Mouse (Mus musculus) forebrain, embryonic 15.5 days (tissue): ENCODE results near the gene Mbl1. TPM values are rescaled to one million over a fixed set of nuclear protein-coding genes. Genes with fewer than 3 reads are reported as not detected.

ENCODE experiments used
- ATAC-seq: fragments of 200-750 bp; cut with Nextera tagmentation; replicated peaks from 2 replicates; pipeline ENCODE4 v1.8.0; 2017; ENCODE audit warnings: mild to moderate bottlenecking, moderate TSS enrichment, moderate library complexity
- H3K27ac ChIP-seq: fragments of 300-500 bp; sonication (generic); replicated peaks from 2 replicates; pipeline ENCODE4 v1.5.1; 2015; ENCODE audit warnings: mild to moderate bottlenecking, inconsistent platforms
- H3K27me3 ChIP-seq: fragments of 300-500 bp; sonication (generic); 2 replicates; pipeline ENCODE4 v1.6.1; 2015; ENCODE audit warnings: inconsistent platforms
- H3K36me3 ChIP-seq: fragments of 300-500 bp; sonication (generic); 2 replicates; pipeline ENCODE4 v1.6.1; 2015; ENCODE audit warnings: mild to moderate bottlenecking, inconsistent platforms
- H3K4me1 ChIP-seq: fragments of 300-500 bp; sonication (generic); 2 replicates; pipeline ENCODE4 v1.6.1; 2015; ENCODE audit warnings: inconsistent platforms
- H3K4me2 ChIP-seq: fragments of 300-500 bp; sonication (generic); replicated peaks from 2 replicates; pipeline ENCODE4 v1.6.1; 2015; ENCODE audit warnings: mild to moderate bottlenecking, inconsistent platforms
- H3K4me3 ChIP-seq: fragments of 300-500 bp; sonication (generic); 2 replicates; pipeline ENCODE4 v1.5.1; 2015; ENCODE audit warnings: mild to moderate bottlenecking, inconsistent platforms
- H3K9ac ChIP-seq: fragments of 300-500 bp; sonication (generic); replicated peaks from 2 replicates; pipeline ENCODE4 v1.6.1; 2015; ENCODE audit warnings: mild to moderate bottlenecking, inconsistent platforms
- H3K9me3 ChIP-seq: fragments of 300-500 bp; sonication (generic); 2 replicates; pipeline ENCODE4 v1.6.1; 2016; ENCODE audit warnings: inconsistent platforms
- WGBS: fragments of 180-500 bp; shearing (Covaris S2); methylation state at CpG from one replicate; pipeline ENCODE4 v1.1.7; 2015; ENCODE audit warnings: mixed read lengths; 5-methylcytosine and 5-hydroxymethylcytosine counted together
- polyA plus RNA-seq: library from polyadenylated mRNA; unstranded; fragments of >200 nt; fragmentation: Nextera tagmentation; extraction: Ambion mirVana; gene quantifications from 2 replicates; pipeline ENCODE4 v1.2.1, GENCODE M21; 2015

Mbl1 gene
- polyA plus RNA-seq, 1 experiment from 2014 or later, result not detected

DNA sequence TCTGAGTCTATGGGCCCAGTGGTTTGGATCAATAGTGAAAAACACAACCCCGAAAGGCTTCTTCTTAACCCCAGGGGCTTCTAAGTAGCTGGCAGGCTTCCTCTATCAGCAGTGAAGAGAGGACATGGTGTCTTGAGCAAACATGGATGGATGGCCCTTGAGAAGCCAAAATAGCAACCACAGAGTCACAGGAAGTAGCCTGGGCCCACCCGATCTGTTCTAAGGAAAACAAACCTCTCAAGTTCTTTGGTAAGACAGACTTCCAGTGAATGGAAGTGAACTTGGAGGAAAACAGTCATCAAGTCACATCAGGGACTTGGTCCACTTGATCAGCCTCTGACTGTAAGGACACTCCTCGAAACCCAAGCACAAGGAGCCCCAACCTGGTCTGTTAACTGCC is 4.3 kb upstream of the Mbl1 start:
- no peak overlapping the region for H3K4me3 ChIP-seq
- H3K9ac ChIP-seq, result no peak overlapping the region
- H3K36me3 ChIP-seq, result no peaks in the 10 kb centered on the region
- WGBS, result 91% methylated on average over 3 of the region's 3 CpGs
- H3K27me3 ChIP-seq, result no peaks in the 10 kb centered on the region
- no peaks in the 10 kb centered on the region for H3K9me3 ChIP-seq
- no peaks in the 10 kb centered on the region for H3K4me1 ChIP-seq
- H3K4me2 ChIP-seq, result no peak overlapping the region
- no peak for ATAC-seq
- no peak overlapping the region for H3K27ac ChIP-seq

DNA sequence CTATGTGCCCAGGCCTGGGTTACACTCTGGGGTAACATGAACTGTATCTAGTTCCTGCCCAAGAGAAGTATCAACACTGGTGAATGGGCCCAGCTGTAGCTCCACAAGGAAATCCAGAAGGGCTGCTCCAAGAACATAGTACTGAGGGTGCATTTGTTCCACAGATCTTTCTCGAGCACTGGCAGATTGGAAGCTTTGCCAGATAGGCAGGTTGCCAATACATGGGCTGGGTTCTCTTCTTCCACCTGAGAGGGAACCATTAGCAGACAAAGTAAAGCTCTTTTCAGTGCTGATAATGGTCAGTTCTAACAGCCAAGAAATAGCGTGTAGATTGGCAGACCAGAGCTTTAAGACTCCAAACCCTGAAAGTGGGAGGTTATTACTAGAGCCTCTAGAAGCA is 3.9 kb upstream of the Mbl1 start:
- H3K9ac ChIP-seq, result no peak overlapping the region
- no peak overlapping the region for H3K4me2 ChIP-seq
- H3K4me1 ChIP-seq, result no peaks in the 10 kb centered on the region
- no peak overlapping the region for H3K27ac ChIP-seq
- H3K9me3 ChIP-seq, result no peaks in the 10 kb centered on the region
- no peak overlapping the region for H3K4me3 ChIP-seq
- no peaks in the 10 kb centered on the region for H3K36me3 ChIP-seq
- ATAC-seq, result no peak
- 79% methylated on average over 2 of the region's 2 CpGs for WGBS
- no peaks in the 10 kb centered on the region for H3K27me3 ChIP-seq

DNA sequence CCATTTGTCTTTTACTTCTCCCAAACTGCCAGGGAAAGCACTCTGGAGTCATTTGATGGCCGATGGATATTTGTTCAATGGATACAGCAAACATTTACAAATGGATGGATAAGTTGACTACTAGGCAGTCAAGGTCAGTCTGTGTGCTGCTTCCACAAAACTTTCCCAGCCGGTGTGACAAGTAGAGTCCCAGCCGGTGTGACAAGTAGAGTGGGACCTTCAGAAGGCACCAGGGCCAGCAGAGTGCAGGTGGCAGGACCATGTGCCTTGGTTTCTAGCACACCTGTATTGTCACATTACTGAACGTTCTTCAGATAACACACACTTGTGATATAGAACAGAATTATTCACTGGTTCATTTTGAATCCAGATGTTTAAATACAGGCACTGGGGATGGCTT is 8.8 kb downstream of the Mbl1 start:
- 88% methylated on average over 4 of the region's 4 CpGs for WGBS
- Histone ChIP-seq H3K4me3 (no peak overlapping the region), H3K9me3 (no peaks in the 10 kb centered on the region), H3K4me1 (no peaks in the 10 kb centered on the region), H3K9ac (no peak overlapping the region), H3K36me3 (no peaks in the 10 kb centered on the region), H3K27me3 (no peaks in the 10 kb centered on the region), H3K4me2 (no peak overlapping the region), H3K27ac (no peak overlapping the region)
- ATAC-seq, result no peak

DNA sequence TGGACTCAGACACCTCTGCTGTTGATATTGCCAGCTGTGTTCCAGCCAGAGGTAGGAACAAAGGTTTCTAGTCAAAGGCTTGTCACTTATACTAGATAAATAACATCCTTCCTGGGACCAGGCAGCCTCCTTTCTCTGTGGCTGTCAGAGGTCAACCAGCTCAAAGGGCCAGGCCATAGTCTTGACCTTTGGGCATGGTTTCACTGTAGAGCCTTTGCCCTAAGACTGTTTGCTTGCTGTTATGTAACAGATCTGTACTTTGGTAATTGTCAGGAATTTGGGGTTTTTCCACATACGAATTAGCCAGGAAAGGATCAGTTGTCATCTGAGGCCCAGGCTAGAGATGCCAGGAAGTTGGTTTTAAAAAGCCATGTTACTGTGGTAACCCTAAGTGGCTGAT is 9.5 kb downstream of the Mbl1 start:
- H3K36me3 ChIP-seq, result no peaks in the 10 kb centered on the region
- no peak overlapping the region for H3K9ac ChIP-seq
- no peak for ATAC-seq
- no peaks in the 10 kb centered on the region for H3K9me3 ChIP-seq
- 80% methylated on average over 1 of the region's 1 CpGs for WGBS
- no peak overlapping the region for H3K4me2 ChIP-seq
- H3K27ac ChIP-seq, result no peak overlapping the region
- H3K4me1 ChIP-seq, result no peaks in the 10 kb centered on the region
- H3K4me3 ChIP-seq, result no peak overlapping the region
- H3K27me3 ChIP-seq, result no peaks in the 10 kb centered on the region

DNA sequence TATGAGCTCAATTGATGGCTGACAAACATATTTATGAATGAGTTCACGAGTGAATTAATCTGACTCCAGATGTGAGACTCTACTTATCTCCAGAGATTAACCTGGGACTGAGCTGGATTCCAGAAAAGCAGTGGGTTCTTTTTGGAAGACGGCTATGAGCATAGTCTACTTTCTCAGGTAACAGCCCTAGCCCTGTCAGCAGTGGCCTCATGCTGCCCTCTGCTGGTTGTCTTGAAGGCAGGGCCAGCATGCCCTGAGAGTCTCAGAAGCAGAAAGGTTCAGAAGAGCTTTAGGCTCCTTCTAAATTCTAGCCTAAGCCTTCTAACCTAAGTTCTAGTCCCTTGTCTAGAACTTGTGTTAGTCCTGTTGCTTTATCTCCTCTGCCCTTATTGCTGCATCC is 11.4 kb downstream of the Mbl1 start:
- H3K27ac ChIP-seq, result no peak overlapping the region
- no peaks in the 10 kb centered on the region for H3K9me3 ChIP-seq
- 26% methylated on average over 2 of the region's 2 CpGs for WGBS
- no peak overlapping the region for H3K4me3 ChIP-seq
- no peaks in the 10 kb centered on the region for H3K36me3 ChIP-seq
- no peak for ATAC-seq
- H3K4me2 ChIP-seq, result no peak overlapping the region
- no peaks in the 10 kb centered on the region for H3K4me1 ChIP-seq
- H3K9ac ChIP-seq, result no peak overlapping the region
- no peaks in the 10 kb centered on the region for H3K27me3 ChIP-seq

DNA sequence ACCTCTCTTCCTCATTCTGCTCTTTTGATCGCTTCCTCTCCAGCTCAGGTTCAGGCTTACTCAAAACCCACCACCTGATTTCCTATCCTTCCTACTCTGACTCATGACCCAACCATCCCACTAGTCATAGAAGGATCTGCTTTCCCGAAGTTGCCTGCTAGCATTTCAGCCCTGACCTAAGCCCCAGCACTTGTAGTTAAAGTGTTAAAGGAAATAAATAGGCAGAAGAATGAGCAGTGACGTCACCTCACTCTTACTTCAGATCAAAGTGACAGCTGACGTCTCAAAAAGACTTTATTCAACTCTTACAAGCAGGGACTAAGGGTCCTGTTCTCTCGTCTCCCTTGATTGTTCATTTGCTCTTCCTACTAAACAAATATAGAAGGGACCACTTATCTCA is 16.0 kb downstream of the Mbl1 start:
- Histone ChIP-seq H3K4me1 (no peaks in the 10 kb centered on the region), H3K36me3 (no peaks in the 10 kb centered on the region), H3K4me2 (no peak overlapping the region), H3K4me3 (no peak overlapping the region), H3K27ac (no peak overlapping the region), H3K27me3 (no peaks in the 10 kb centered on the region), H3K9me3 (no peaks in the 10 kb centered on the region), H3K9ac (no peak overlapping the region)
- 45% methylated on average over 5 of the region's 5 CpGs for WGBS
- no peak for ATAC-seq

DNA sequence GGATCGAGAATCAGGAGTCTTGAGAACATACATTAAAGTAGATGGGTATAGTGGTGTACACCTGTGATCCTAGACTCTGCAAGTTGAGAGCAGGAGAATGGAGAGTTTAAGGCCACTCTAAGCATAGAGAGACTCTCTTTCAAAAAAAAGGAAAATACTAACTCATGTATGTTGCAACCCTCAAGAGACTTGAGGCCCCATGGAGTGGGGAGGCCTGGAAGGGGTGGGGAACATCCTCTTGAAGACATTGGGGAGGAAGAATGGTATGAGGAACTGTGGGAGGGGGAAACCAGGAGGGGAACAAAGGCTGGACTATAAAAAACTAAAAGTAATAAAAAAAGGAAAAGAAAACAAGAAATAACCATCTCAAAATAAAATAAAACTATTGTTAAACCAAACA is 17.3 kb downstream of the Mbl1 start:
- no peak overlapping the region for H3K4me2 ChIP-seq
- no peak for ATAC-seq
- 77% methylated on average over 1 of the region's 1 CpGs for WGBS
- no peak overlapping the region for H3K9ac ChIP-seq
- no peak overlapping the region for H3K4me3 ChIP-seq
- H3K4me1 ChIP-seq, result no peaks in the 10 kb centered on the region
- H3K27ac ChIP-seq, result no peak overlapping the region
- H3K9me3 ChIP-seq, result no peaks in the 10 kb centered on the region
- no peaks in the 10 kb centered on the region for H3K27me3 ChIP-seq
- H3K36me3 ChIP-seq, result no peaks in the 10 kb centered on the region

DNA sequence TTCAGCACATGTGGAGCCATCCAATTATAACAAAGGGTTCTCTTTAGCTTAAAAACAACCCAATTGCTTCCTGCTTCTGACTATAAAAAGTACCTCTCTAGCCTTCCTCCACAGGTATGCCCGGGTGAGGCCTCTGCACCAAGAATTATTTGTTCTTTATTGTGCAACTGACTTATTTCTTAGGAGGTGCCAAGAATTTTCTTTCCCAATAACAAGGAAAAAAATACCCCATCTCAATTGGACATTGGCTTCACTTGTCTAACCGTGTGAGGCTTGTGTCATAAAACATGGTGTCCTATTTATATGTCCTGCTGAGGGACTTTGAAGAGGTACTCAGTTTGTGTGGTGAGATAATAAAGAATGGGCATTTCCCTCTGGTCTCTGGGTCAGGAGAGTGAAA is 19.3 kb downstream of the Mbl1 start:
- Histone ChIP-seq H3K4me2 (no peak overlapping the region), H3K4me3 (no peak overlapping the region), H3K27ac (no peak overlapping the region), H3K36me3 (no peaks in the 10 kb centered on the region), H3K9ac (no peak overlapping the region), H3K9me3 (no peaks in the 10 kb centered on the region), H3K27me3 (no peaks in the 10 kb centered on the region), H3K4me1 (no peaks in the 10 kb centered on the region)
- 90% methylated on average over 2 of the region's 2 CpGs for WGBS
- no peak for ATAC-seq

DNA sequence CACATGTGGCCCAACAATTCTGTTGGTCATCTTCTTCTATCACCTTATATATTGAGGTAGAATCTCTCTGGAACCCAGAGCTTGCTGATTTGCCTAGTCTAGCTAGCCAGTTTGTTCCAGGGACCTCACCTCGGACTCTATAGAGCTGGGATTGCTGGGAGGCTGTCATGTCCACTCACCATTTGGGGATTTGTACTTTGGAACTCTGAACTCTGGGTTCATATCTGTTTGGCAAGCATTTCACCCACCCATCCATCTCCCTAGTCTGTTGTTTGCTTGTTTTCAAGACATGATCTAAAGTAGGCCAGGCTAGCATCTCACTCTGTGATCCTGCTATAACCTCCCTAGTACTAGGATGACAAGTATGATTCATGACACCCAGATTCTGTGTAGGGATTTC is 23.5 kb downstream of the Mbl1 start:
- no peak overlapping the region for H3K27ac ChIP-seq

DNA sequence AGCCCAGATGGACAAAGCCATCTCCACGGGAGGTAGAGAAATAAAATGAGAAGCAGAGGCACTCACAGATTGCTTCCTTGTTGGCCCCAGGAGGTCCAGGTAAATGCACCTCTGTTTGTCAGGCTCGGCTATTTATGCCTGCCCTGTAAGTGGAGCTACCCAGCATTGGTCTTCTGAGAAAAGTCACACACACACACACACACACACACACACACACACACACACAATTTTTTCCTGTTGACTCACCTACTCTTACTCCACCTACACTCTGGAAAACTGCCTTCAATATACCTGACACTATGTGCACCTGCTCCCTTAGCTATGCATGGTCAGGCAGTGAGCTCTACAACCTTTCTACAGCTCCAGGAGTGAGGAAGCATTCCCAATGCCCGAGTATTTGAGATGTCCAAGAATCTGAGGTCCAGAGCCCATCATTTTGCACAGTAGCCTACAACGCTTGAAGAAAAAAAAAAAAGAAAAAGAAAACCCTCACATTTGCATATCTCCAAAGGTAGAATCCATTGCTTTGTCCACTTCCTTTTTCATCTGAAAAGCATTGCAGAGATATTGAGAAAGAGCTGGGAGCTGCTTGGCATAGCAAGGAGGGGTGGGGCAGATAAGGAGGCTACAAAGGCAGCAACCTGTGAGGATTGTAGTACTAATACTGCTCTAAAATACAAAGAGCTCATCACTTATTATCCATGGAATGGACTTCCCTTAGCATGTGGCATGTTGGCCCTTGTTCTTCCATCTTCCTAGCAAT is 34.0 kb downstream of the Mbl1 start, which contains the start of gene Sftpd:
Gene Sftpd, minus strand, starts transcription at position 91 of the 763 bp plus-strand sequence.
- Histone ChIP-seq H3K9ac (no peak within 1 kb of the TSS), H3K4me2 (no peak within 1 kb of the TSS), H3K27me3 (no peaks in the 10 kb centered on the region), H3K27ac (no peak within 1 kb of the TSS), H3K36me3 (no peaks in the 10 kb centered on the region), H3K4me1 (no peaks in the 10 kb centered on the region), H3K9me3 (no peaks in the 10 kb centered on the region), H3K4me3 (no peak within 1 kb of the TSS)
- whole genome bisulfite sequencing, result 86% methylated on average over 4 of the region's 4 CpGs
- ATAC-seq, result no peak

More for the DNA sequence above, 23.5 kb downstream of the Mbl1 start:
- no peak overlapping the region for H3K4me3 ChIP-seq
- no peak overlapping the region for H3K9ac ChIP-seq
- 61% methylated on average over 1 of the region's 1 CpGs for WGBS
- no peak for ATAC-seq
- no peaks in the 10 kb centered on the region for H3K27me3 ChIP-seq
- H3K36me3 ChIP-seq, result no peaks in the 10 kb centered on the region
- H3K4me2 ChIP-seq, result no peak overlapping the region
- no peaks in the 10 kb centered on the region for H3K9me3 ChIP-seq
- no peaks in the 10 kb centered on the region for H3K4me1 ChIP-seq

DNA sequence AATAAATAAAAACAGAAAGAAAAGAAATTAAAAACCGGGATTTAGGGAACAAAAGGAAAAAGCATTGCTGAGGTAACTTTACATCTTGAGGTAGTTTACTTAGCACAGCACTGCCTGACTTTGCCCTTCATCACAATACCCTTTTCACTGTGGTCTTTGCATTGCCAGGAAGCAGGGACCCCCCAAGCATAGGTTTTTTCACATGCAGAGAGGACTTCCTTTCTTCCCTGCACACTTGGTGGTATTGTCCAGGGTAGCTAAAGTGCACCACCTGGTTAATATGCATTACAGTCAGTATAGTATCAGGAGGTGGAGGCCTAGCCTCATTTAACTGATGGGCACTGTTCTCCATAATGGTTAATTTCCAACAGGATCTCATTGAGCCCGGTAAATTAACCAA is 38.2 kb downstream of the Mbl1 start:
- Histone ChIP-seq H3K27me3 (no peaks in the 10 kb centered on the region), H3K36me3 (no peaks in the 10 kb centered on the region), H3K4me3 (no peak overlapping the region), H3K4me1 (no peaks in the 10 kb centered on the region), H3K9me3 (no peaks in the 10 kb centered on the region), H3K4me2 (no peak overlapping the region), H3K9ac (no peak overlapping the region), H3K27ac (no peak overlapping the region)
- no peak for ATAC-seq
- WGBS, result 58% methylated on average over 2 of the region's 2 CpGs

DNA sequence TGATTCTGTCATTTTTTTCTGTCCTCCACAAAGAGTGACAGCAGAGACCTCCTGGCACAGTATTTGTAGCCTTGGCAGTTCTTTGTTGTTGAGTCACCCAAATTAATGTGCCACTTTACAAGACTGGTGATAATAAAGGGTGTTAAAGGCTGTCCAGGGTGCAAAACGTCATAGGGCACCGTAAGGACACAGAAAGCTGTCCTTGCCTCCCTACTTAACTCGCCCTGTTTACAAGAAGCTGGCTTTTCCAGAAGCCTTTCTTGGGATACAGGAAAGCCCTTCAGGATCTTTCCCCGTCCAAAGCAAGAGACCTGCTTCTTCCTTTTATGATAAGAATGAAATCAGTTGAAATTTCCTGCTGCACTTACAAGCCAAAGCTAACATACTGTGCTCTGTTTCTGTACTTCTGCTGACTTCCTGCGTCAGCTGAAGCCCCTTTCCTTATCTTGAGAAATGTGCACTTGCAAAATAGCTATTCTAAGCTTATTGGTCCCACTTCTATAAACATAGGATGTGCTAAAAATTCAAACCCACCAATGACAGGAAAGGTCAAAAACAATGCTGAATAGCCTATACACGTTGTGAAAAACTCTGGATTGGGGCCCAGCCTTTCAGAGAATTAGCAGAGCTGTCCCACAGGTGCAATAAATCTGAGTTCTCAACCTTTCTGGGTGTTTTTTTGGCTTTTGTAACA is 46.9 kb downstream of the Mbl1 start:
- no peak for ATAC-seq
- Histone ChIP-seq H3K4me2 (no peak overlapping the region), H3K9me3 (no peaks in the 10 kb centered on the region), H3K4me1 (no peaks in the 10 kb centered on the region), H3K4me3 (no peak overlapping the region), H3K27me3 (no peaks in the 10 kb centered on the region), H3K9ac (no peak overlapping the region), H3K27ac (no peak overlapping the region), H3K36me3 (no peaks in the 10 kb centered on the region)
- WGBS, result 68% methylated on average over 6 of the region's 6 CpGs
